Mouse (Mus musculus): Measurements from ENCODE around the gene Krtap4-1.

Gene Krtap4-1

DNA sequence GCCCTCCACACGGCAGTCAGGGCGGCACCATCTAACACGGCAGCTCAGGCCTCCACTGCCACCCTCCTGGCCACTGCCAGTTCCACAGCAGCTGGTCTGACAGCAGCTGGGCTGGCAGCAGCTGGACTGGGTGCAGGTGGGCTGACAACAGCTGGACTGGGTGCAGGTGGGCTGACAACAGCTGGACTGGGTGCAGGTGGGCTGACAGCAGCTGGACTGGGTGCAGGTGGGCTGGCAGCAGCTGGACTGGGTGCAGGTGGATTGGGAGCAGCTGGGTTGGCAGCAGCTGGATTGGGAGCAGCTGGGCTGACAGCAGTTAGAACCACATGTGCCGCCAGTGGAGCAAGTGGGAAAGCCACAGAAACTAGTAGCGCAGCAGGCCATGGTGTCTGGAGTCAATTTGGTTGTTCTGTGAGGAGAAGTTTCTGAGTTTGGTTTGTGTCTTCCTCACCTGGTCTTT is 44.8 kb downstream of the Krtap4-1 start, which contains the start of gene Krtap1-4:
Krtap1-4 (minus strand) TSS at position 410 of the 460 bp plus-strand sequence.
- no peak for DNase-seq (ENCODE audit: low spot score)

DNA sequence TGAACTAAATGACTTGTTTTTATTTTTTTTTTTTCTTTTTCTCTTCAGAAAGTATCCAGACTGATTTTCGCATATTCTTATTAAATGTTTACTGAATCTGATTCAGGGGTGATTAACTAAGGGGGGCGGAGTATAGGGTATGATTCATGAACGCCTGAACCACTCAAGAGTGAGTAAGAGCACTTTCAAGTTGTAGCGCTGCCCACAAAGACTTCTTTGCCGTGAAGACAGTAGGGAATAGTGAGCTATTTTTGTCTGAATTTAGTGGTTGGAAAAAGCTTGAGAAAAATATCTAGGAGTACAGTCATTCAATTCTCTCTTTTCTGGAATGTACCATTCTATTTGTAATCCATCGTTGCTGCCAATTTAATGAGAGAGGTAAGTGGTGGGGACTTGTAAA is 46.5 kb downstream of the Krtap4-1 start:
- DNase-seq (ENCODE audit: low spot score): no peak

DNA sequence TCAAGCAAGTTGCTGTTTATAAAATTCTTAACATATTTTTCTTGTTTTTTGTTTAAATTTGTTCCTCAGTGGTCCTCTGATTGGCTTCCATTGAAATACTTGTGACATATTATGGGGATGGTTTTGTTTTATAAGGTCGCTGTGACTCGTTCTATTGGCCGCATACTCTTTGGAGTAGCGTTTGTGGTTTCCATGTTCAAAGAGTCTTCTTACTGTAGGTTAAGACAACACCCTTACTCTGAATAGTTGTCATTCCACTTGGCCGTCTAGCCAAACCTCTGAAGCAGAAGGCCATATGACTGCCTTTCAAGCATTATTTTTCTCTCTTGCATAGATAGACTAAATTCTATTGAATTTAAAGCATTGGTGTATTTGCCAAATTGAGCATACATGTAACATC is 47.0 kb downstream of the Krtap4-1 start:
- no peak for DNase-seq (ENCODE audit: low spot score)

DNA sequence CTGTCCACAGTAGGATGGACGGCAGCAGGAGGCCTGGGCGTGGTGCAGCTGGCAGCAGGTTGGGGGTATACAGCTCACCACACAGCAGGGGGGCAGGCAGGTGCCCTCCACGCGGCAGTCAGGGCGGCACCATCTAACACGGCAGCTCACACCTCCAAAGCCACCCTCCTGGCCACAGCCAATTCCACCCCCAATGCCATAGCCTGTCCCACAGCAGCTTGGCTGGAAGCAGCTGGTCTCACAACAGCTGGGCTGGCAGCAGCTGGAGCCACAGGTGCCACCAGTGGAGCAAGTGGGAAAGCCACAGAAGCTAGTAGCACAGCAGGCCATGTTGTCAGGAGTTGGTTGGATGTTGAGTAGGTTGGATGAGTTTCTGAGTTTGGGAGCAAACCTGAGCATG is 47.4 kb downstream of the Krtap4-1 start, which contains the start of gene Krtap1-5:
Krtap1-5 (minus strand) TSS at position 381 of the 400 bp plus-strand sequence.
- DNase-seq (ENCODE audit: low spot score): no peak
